Mouse (Mus musculus) layer of hippocampus, adult 2 months (tissue): Measurements from ENCODE around the gene Pgam5. TPM values are rescaled to one million over a fixed set of nuclear protein-coding genes. Genes with fewer than 3 reads are reported as not detected.

ENCODE experiments used
- DNase-seq, 2 experiments: peaks; one replicate each; pipeline ENCODE4 v3.0.0; 2022; ENCODE audit warnings: low spot score in 2 of 2
- H3K27ac ChIP-seq: fragments of 200-600 bp; 2 replicates; pipeline ENCODE4 v1.8.1; 2022
- H3K4me3 ChIP-seq: fragments of 200-600 bp; 2 replicates; pipeline ENCODE4 v1.8.1; 2022; ENCODE audit warnings: mild to moderate bottlenecking
- CTCF ChIP-seq: fragments of 200-600 bp; conservative IDR thresholded peaks from 2 replicates; pipeline ENCODE4 v1.8.1; 2022; ENCODE audit warnings: antibody characterized with exemption, mild to moderate bottlenecking, moderate library complexity
- long read RNA-seq, 2 experiments: library from polyadenylated mRNA; stranded (forward); transcript quantifications; one replicate each; pipeline ENCODE4 v2.0.0; 2021; ENCODE audit warnings: borderline mapping rate in 2 of 2
- total RNA-seq, 2 experiments: library from RNA; stranded (reverse); gene quantifications; 2 replicates each; pipeline ENCODE4 v1.2.3; 2021

Pgam5 gene
- 10 to 100 TPM; 57.5 to 66.8 TPM for total RNA-seq
- long read RNA-seq, experiment 1, transcript Pgam5-202 (6 exons, 2,098 nt), result minor isoform, 27 of 69 reads
- long read RNA-seq, experiment 1, transcript Pgam5-201 (6 exons, 2,044 nt), result major isoform, 34 of 69 reads
- long read RNA-seq, experiment 1, partial matches to known transcripts, result 1 of 69 reads
- long read RNA-seq, experiment 1, other reads (novel, unspliced or antisense), result 7 of 69 reads
- long read RNA-seq, experiment 2, transcript Pgam5-202 (6 exons, 2,098 nt), result minor isoform, 36 of 91 reads
- long read RNA-seq, experiment 2, transcript Pgam5-201 (6 exons, 2,044 nt), result major isoform, 44 of 91 reads
- long read RNA-seq, experiment 2, partial matches to known transcripts, result 0 of 91 reads
- long read RNA-seq, experiment 2, other reads (novel, unspliced or antisense), result 11 of 91 reads

GRCm38 (mm10) chr5:110269141-110270101, at the start of gene Pgam5:
Gene Pgam5 (minus strand): TSS chr5:110269913.
- Histone ChIP-seq H3K4me3 (peak within 1 kb of the TSS; percentile 100), H3K27ac (peak within 1 kb of the TSS; percentile 90)
- peak; percentile 88 for TF ChIP-seq CTCF
- peak; percentile 84 to 89 for DNase-seq

- no peak for DNase-seq
- no peak overlapping the region for H3K27ac ChIP-seq
- no peak overlapping the region for H3K4me3 ChIP-seq
- no peak for TF ChIP-seq CTCF
Observed at GRCm38 (mm10) chr5:110313127-110313526, 43.4 kb upstream of the Pgam5 start.

DNA sequence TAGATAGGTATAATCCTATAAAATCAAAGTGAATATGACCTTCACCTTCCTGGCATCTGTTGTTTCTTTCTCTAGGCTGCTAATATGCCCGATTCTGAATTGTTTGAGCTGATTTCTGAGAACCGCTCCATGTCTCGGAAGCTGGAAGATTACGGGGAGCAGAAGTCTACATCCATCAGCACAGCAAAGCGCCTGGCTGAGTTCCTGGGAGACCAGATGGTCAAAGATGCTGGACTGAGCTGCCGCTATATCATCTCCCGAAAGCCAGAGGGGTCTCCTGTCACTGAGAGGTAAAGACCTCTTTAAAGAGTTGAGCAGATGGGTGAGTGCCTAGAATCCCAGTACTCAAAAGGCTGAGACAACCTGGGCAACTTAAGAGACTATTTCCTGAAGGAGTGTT, 39.1 kb upstream of the Pgam5 start:
- H3K4me3 ChIP-seq, result no peak overlapping the region
- TF ChIP-seq CTCF, result no peak
- no peak for DNase-seq

DNA sequence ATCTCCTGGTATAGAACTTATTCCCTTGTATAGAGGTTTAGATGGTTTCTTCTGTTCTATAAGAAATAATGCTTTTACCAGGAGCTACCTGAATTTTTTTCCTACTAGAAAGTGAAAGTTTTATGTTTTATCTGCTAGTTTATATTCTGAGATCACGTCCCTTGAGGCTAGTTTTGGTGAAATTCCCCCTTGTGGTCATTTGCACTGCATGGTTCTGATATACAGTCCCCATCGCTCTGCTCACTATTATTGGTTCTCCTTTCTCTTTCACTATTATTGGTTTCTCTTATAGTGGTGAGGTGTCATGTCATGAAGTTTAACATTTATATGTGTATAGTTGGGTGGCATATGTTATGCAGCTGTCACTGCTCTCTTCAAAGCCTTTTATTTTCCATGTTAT, 30.9 kb upstream of the Pgam5 start:
- no peak overlapping the region for H3K27ac ChIP-seq
- no peak for TF ChIP-seq CTCF
- H3K4me3 ChIP-seq, result no peak overlapping the region
- DNase-seq, result no peak

More for the DNA sequence above, 39.1 kb upstream of the Pgam5 start:
- no peak overlapping the region for H3K27ac ChIP-seq

GRCm38 (mm10) chr5:110296637-110297036, 26.9 kb upstream of the Pgam5 start:
- no peak for DNase-seq
- TF ChIP-seq CTCF, result no peak
- Histone ChIP-seq H3K4me3 (no peak overlapping the region), H3K27ac (no peak overlapping the region)

GRCm38 (mm10) chr5:110291649-110292048, 21.9 kb upstream of the Pgam5 start:
- TF ChIP-seq CTCF, result no peak
- Histone ChIP-seq H3K4me3 (no peak overlapping the region), H3K27ac (no peak overlapping the region)
- no peak for DNase-seq

DNA sequence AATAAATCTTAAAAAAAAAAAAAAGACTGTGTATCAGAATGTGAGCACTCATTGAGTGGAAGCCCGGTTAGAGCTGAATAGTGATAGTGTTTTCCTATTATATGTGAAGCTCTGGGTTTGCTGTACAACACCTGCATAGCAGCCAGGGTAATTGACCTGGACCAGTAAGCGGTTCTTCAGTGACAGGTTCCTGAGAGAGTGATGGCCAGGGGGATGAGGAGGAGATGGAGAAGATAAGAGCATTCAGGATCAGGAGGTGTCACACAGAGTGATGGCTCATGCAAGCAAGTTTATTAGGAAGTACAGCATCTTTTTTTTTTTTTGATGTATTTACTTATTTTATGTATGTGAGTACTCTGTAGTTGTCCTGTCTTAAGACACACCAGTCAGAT, 17.4 kb upstream of the Pgam5 start:
- Histone ChIP-seq H3K27ac (no peak overlapping the region), H3K4me3 (no peak overlapping the region)
- no peak for TF ChIP-seq CTCF
- no peak for DNase-seq

GRCm38 (mm10) chr5:110286446-110287083, 16.9 kb upstream of the Pgam5 start:
- no peak for DNase-seq
- Histone ChIP-seq H3K4me3 (peak overlapping the region; percentile 86), H3K27ac (no peak overlapping the region)
- TF ChIP-seq CTCF, result no peak

DNA sequence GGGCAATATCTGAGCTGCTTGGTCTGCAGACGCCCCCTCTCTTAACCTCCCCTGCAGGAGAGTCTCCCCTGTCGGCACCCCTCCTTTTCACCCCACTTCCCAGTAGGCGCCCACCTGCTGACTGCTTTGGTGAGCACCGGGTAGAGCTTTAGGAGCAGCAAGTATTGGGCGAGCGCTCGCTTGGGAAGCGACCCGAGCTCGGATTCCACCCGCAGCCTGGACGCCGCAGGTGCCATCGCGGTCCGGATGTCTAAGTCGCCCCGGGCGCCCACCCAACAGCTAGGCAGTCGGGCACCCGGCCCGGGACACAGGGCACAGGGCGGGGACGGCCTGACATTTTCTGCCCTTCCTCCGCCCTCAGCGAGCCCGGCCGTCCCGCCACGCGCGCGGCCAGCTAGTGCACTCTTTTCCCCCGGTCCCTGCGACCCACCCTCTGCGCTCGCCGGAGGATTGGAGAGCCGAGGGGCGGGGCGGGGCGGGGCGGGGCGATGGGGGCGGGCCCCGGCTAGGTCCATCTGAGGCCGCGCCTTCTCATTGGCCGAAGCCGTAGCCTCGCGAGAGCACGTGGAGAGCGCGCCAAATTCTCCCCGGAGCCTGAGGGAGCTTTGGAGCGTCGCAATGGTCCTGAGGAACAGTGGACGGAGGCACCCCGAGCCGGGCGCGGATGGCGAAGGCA, 16.2 kb upstream of the Pgam5 start, which contains the start of the genes Pxmp2 and Pole:
TSS of gene Pxmp2 (minus strand) at position 417 of the 676 bp plus-strand sequence.
TSS of gene Pole (plus strand) at position 537 of the 676 bp plus-strand sequence.
- Histone ChIP-seq H3K4me3 (peak within 1 kb of the TSS; percentile 86), H3K27ac (peak within 1 kb of the TSS; percentile 79)
- no peak for TF ChIP-seq CTCF
- DNase-seq, result peak; percentile 78 to 80

- H3K4me3 ChIP-seq, result peak overlapping the region; percentile 86
- peak overlapping the region; percentile 79; the same call in 1 of the 2 replicates for H3K27ac ChIP-seq
- no peak for TF ChIP-seq CTCF
- DNase-seq, result no peak
Observed at GRCm38 (mm10) chr5:110285156-110285555, 15.4 kb upstream of the Pgam5 start.

- H3K4me3 ChIP-seq, result no peak overlapping the region; the same call in 1 of the 2 replicates
- no peak overlapping the region for H3K27ac ChIP-seq
- DNase-seq, result peak in 1 of 2 experiments; percentile 42
- peak; percentile 79 for TF ChIP-seq CTCF
Observed at GRCm38 (mm10) chr5:110284536-110284935, 14.8 kb upstream of the Pgam5 start.

GRCm38 (mm10) chr5:110281984-110282383, 12.3 kb upstream of the Pgam5 start:
- Histone ChIP-seq H3K27ac (no peak overlapping the region), H3K4me3 (no peak overlapping the region)
- TF ChIP-seq CTCF, result no peak
- DNase-seq, result no peak
